Mouse (Mus musculus) lung, postnatal 36 days (tissue): Measurements from ENCODE around the gene Gm17655.
"Not testable (repeated sequence)": the region's sequence is repeated elsewhere in the genome, so short reads cannot be mapped to it uniquely, and the experiment has no call there.

Experiments used
- DNase-seq: peaks from one replicate; pipeline ENCODE4 v3.0.0; 2022; ENCODE audit warnings: mixed read lengths

The Gm17655 gene

DNA sequence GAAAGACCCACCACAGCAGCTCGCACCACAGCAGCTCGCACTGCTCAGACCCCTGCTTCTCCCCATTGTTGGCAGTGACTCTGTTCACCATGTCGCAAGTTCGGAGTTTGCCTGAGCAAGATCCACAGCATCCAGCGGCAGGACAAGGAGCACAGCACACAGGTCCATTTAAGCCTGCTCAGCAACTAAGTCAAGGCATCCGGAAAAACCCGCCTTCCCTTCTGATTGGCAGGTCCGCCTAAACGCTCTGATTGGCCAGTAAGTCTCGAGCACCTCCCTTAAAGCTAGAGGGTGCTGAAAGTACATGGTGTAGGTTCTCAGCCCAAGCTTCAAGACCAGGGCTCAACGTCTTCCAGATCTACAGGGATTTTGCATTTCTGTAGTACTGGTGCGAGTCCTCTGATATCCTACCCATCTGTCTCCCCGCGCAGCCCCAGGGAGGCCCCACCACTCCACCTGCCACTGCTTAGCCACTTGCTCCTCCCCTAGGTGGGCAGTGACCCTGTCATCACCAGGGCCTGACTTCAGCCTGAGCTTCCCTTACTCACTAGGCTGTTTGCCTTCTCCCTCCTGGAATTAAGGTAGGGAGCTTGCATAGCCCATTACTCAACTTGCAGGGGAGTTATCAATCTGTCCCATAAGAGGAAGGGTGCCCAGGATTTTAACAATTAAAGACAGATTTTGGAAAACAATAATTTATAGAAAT lies 14.0 kb upstream of the Gm17655 start:
- DNase-seq = no peak

DNA sequence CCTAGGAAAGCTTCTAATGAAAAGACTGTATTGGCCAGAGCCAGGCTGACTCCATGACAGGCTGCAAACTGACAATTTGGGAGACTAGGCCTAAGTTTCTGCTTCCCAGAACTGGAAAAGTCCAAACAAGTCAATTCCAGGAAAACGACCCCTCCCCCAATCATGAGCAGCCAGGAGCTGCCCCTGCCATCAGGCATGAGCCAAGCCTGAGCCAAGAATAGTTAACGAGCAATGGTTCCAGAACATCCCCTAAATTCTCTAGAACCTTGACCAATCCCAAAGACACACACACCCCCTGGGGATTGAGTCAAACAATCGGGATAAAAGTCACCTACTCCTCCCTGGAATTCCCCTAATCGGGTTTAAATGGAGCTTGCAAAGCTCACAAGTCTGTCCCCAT lies 10.6 kb upstream of the Gm17655 start:
- no peak for DNase-seq

DNA sequence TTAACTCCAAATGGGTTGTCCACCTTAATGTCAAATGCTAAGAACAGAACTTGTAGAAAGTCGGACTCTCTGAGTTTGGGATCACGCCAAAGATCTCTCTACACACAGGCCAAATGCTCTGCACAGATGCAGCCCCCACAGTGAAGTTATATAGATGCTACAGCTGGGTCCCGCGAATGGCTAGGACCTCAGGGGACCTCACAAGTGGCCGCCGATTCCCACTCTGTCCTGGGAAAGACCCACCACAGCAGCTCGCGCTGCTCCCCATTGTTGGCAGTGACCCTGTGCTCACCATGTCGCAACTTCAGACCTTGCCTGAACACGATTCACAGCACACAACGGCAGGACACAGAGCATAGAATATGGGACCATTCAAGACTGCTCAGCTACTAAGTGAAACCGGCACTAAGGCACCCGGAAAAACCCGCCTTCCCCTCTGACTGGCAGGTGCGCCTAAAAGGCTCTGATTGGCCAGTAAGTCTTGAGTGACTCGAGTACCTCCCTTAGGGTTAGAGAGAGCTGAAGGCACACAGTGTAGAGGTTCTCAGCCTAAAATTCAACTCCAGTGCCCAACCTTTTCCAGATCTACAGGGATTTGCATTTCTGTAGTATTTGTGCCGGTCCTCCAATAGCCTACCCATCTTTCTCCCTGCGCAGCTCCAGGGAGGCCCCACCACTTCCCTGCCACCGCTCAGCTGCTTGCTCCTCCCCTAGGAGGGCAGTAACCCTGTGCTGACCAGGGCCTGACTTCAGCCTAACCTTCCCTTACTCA lies 14.5 kb downstream of the Gm17655 start:
- peak; percentile 94 for DNase-seq

DNA sequence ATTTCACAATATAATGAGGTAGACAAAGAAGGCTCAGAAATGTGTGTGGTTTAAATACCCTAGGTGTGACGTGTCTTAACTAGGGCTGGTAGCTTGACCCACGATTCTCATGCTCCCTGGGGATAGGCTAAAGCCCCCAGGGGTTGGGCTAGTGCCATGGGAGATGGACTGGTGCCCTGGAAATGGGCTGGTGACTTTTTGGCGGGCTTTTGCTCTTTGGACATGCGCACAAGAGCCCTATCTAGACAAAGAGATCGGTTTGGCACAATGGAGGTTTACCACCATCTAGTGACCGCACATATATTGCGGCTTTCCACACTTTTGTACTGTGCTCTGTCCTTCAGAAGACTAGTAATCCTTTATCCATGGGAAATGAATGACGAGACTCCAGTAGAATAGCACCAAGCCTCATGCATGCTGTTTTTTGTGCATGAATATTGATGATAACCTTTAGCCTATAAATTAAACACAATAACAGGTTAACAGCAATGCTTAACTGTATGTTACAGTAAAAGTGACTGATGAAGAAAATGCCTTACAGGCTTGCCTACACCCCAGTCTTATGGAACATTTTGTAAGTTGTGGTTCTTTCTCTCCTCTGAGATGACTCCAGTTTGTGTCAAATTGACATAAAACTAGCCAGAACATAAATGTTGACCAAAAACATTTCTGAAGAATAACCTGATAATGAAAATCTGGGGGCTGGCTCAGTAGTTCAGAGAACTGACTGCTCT lies 48.5 kb downstream of the Gm17655 start:
- DNase-seq = peak; percentile 64

DNA sequence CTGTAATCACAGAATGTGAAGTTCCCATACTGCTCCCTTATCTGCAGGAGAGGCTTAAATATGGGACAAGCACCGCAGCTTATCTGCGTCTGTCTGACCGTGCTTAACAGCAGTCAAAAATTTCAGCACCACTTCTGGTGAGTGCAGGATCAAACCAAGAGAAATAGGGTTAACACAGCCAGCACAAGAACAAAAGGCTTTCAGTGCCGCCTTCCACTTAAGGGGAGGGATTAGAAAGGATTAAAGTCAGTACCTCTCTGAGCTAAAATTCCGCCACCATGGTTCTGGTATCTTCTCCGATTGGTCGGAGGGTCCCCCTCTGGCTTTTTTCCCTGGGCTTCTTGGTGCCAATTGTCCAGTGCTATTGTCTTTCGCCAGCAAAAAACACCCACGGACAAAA lies 49.0 kb downstream of the Gm17655 start:
- no peak for DNase-seq

DNA sequence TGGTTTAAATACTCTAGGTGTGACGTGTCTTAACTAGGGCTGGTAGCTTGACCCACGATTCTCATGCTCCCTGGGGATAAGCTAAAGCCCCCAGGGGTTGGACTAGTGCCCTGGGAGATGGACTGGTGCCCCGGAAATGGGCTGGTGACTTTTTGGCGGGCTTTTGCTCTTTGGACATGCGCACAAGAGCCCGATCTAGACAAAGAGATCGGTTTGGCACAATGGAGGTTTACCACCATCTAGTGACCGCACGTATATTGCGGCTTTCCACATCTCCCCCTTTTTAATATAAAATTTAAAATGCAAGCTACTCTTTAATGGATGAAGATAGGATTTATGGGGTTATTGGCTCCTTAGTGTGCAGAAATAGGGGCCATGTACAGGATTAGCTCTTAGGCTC lies 56.5 kb downstream of the Gm17655 start:
- not testable (repeated sequence) for DNase-seq
